Mouse (Mus musculus): ENCODE data around the gene Oxsr1.

DNA sequence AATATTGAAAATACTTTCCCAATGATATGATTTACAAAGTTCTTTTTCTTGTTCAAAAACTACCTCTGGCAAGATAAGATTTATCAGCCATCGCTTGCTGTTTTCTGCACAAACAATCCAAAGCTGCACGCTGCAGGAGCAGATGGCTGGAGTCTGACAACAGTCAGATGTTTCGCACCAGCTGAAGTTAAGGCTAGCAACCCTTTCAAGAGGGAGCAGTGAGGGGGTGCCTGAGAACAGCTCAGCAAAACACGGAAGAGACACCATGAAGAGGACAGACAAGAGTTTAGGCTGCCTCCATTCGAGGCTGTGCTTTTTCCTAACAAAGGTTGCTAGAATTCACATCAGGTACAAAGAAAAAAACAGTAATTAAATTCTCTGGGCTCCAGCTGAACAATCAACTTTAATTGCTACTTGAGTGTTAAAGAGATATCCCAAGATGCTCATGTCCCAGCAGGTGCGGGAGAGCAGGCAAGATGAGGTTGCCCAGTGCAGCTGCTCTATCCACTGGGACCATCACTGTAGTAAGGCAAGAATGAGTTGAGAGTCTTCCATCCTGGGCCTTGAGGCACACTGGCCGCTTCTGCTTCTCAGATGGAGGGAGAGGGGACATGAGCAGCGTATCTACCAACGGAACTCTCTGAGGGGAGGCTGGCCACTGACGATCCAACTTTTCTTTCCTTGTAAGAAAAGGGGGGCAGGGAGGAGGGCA is 81.8 kb downstream of the Oxsr1 start:
- TF ChIP-seq CTCF (IDR thresholded peaks at IDR 0.05; ENCODE audit: borderline replicate concordance, insufficient read depth, low read depth, low read length) (no peak), POLR2A (IDR thresholded peaks at IDR 0.05; ENCODE audit: borderline replicate concordance, insufficient read depth, low read length) (no peak)

All from cerebellum, adult 2 months (tissue).